Mouse (Mus musculus) forebrain, embryonic 15.5 days (tissue): ENCODE data around the gene Srek1. TPM values are rescaled to one million over a fixed set of nuclear protein-coding genes. Genes with fewer than 3 reads are reported as not detected.
A peak's percentile ranks its signal among the peaks of the same experiment; 100 is the strongest.

ENCODE experiments used
- ATAC-seq: fragments of 200-750 bp; cut with Nextera tagmentation; replicated peaks from 2 replicates; pipeline ENCODE4 v1.8.0; 2017; ENCODE audit warnings: mild to moderate bottlenecking, moderate TSS enrichment, moderate library complexity
- H3K27ac ChIP-seq: fragments of 300-500 bp; sonication (generic); replicated peaks from 2 replicates; pipeline ENCODE4 v1.5.1; 2015; ENCODE audit warnings: mild to moderate bottlenecking, inconsistent platforms
- H3K27me3 ChIP-seq: fragments of 300-500 bp; sonication (generic); 2 replicates; pipeline ENCODE4 v1.6.1; 2015; ENCODE audit warnings: inconsistent platforms
- H3K36me3 ChIP-seq: fragments of 300-500 bp; sonication (generic); 2 replicates; pipeline ENCODE4 v1.6.1; 2015; ENCODE audit warnings: mild to moderate bottlenecking, inconsistent platforms
- H3K4me1 ChIP-seq: fragments of 300-500 bp; sonication (generic); 2 replicates; pipeline ENCODE4 v1.6.1; 2015; ENCODE audit warnings: inconsistent platforms
- H3K4me2 ChIP-seq: fragments of 300-500 bp; sonication (generic); replicated peaks from 2 replicates; pipeline ENCODE4 v1.6.1; 2015; ENCODE audit warnings: mild to moderate bottlenecking, inconsistent platforms
- H3K4me3 ChIP-seq: fragments of 300-500 bp; sonication (generic); 2 replicates; pipeline ENCODE4 v1.5.1; 2015; ENCODE audit warnings: mild to moderate bottlenecking, inconsistent platforms
- H3K9ac ChIP-seq: fragments of 300-500 bp; sonication (generic); replicated peaks from 2 replicates; pipeline ENCODE4 v1.6.1; 2015; ENCODE audit warnings: mild to moderate bottlenecking, inconsistent platforms
- H3K9me3 ChIP-seq: fragments of 300-500 bp; sonication (generic); 2 replicates; pipeline ENCODE4 v1.6.1; 2016; ENCODE audit warnings: inconsistent platforms
- WGBS: fragments of 180-500 bp; shearing (Covaris S2); methylation state at CpG from one replicate; pipeline ENCODE4 v1.1.7; 2015; ENCODE audit warnings: mixed read lengths; 5-methylcytosine and 5-hydroxymethylcytosine counted together
- polyA plus RNA-seq: library from polyadenylated mRNA; unstranded; fragments of >200 nt; fragmentation: Nextera tagmentation; extraction: Ambion mirVana; gene quantifications from 2 replicates; pipeline ENCODE4 v1.2.1, GENCODE M21; 2015

The Srek1 gene
- polyA plus RNA-seq: 77.4 and 83.3 TPM in 2 replicates

DNA sequence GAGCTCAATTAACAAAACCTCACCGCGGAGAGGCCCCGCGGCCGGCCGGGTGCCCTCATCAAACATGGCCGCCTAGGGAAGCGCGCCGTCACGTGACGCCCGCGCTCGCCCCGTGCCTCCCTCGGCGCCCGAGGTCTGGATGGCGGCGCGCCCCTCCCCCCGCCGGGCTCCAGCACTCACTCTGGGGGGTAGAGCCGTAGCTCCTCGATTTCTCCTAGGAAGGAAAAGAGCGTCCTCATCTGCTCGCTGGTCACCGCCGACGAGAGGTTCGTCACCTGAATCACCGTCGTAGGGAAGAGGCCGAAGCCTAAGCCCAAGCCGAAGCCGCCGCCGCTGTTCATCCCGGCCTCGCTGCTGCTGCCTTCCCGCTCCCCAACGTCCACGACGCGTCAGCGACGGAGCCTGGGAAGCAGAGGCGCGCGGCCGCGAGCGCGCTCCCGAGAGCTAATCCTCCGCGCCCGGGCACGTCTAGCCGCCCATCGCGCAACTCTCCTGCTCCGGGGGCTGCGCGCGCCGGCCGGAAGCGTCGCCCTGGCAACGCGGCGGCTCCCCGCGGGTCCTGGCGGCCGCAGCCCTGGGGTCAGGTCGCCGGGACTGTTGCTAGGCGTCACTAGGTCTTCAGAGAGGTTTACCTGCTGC is at the start of gene Srek1:
Gene Srek1 (minus strand): TSS at position 490 of the 639 bp plus-strand sequence.
- Histone ChIP-seq H3K9me3 (no peaks in the 10 kb centered on the region), H3K9ac (peak within 1 kb of the TSS; percentile 73), H3K27ac (peak within 1 kb of the TSS; percentile 98), H3K4me1 (peaks cover 35% of the 10 kb centered on the region), H3K4me3 (peak within 1 kb of the TSS; percentile 62), H3K27me3 (no peaks in the 10 kb centered on the region), H3K36me3 (0 out of 2 replicates have a peak, but pooled peaks cover 4% of the 10 kb centered on the region), H3K4me2 (peak within 1 kb of the TSS; percentile 68)
- under 1% methylated on average over 81 of the region's 81 CpGs for WGBS
- ATAC-seq: peak; percentile 95

DNA sequence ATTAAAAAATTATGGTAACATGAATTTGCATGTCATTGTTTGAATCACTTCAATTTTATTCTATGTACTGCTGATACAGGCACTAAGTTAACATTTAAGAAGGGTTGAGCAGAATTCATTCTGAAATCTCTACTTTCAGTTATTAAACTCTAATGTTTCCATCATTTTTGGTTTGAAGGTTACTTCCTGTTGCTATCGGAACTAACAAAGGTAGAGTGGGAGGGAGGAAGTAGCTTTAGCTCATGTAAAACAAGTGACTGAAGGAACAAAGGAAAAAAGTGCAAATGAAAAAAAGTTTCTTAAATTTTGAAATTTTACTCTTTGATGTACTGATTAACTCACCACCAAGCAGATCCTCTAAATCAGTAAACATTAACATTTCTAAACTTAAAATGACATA is 47.9 kb upstream of the Srek1 start:
- 96% methylated on average over 1 of the region's 1 CpGs for WGBS
- no peaks in the 10 kb centered on the region for H3K4me1 ChIP-seq
- H3K27me3 ChIP-seq: no peaks in the 10 kb centered on the region

DNA sequence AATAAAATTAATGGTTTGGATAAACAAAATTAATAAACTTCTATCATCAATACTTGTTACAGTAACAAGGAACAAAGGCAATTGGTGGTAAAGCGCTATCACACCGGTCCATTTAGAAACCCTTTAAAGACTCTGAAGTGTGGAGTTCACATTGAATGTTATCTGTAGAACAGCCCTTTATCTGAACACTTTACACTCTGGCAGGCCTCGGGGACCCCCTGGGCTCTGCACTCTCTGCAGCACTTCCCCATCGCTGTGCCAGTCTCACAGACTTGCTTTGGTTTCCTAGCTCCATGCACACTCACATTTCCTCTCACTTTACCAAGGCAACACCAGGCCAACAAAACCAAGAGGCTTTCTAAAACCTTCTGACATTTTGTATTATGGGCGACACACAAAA is 45.0 kb upstream of the Srek1 start:
- H3K4me2 ChIP-seq: no peak overlapping the region
- H3K4me3 ChIP-seq: no peak overlapping the region
- H3K27me3 ChIP-seq: no peaks in the 10 kb centered on the region
- no peak overlapping the region for H3K27ac ChIP-seq
- peaks cover 5% of the 10 kb centered on the region for H3K36me3 ChIP-seq
- H3K9ac ChIP-seq: no peak overlapping the region
- no peaks in the 10 kb centered on the region for H3K4me1 ChIP-seq
- H3K9me3 ChIP-seq: no peaks in the 10 kb centered on the region
- 82% methylated on average over 5 of the region's 5 CpGs for WGBS
- no peak for ATAC-seq

More for the DNA sequence above, 47.9 kb upstream of the Srek1 start:
- Histone ChIP-seq H3K4me3 (no peak overlapping the region), H3K4me2 (no peak overlapping the region), H3K27ac (no peak overlapping the region), H3K9ac (no peak overlapping the region), H3K36me3 (peaks cover 5% of the 10 kb centered on the region), H3K9me3 (no peaks in the 10 kb centered on the region)
- ATAC-seq: no peak

DNA sequence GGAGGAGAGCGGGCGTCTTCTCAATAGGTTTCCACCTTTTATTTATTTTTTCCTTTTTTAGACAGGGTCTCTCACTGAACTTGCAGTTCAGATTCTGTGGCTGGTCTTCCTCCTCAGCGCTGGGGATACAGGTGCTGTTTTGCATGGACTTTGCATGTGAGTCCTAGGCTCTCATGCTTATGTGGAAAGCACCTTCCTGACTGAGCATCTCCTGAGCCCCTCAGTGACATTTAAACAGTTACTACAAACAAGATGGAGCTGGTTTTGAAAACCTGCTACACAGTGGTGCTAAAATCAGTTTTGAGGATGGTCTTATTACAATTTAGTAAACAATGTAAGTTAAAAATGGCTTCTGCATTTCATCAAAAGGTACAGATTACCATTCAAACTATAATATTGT is 43.5 kb upstream of the Srek1 start:
- H3K9ac ChIP-seq: no peak overlapping the region
- no peak overlapping the region for H3K27ac ChIP-seq
- no peak overlapping the region for H3K4me3 ChIP-seq
- H3K36me3 ChIP-seq: peaks cover 5% of the 10 kb centered on the region; the same call in 1 of the 2 replicates
- H3K27me3 ChIP-seq: no peaks in the 10 kb centered on the region
- H3K4me2 ChIP-seq: no peak overlapping the region
- no peak for ATAC-seq
- H3K4me1 ChIP-seq: no peaks in the 10 kb centered on the region
- no peaks in the 10 kb centered on the region for H3K9me3 ChIP-seq
- 91% methylated on average over 3 of the region's 3 CpGs for WGBS

DNA sequence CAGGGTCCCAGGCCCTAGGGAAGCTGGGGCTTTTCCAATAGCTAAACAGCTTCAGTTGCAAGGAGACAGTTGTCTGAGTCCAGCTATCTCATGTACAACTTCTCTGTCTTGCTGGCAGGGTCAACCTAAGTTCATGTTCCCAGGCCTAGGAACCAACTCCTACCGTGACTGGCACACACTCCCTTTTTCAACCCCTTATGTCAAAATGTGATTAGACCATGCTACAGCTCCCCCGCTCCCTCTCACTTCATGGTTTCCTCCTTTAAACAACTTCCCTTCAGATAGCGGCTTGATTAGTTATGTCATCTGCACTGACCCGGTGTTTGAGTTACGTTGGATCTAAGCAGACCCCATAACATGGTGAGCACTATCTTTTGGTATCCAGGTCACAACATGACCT is 33.1 kb upstream of the Srek1 start:
- 94% methylated on average over 5 of the region's 5 CpGs for WGBS
- no peaks in the 10 kb centered on the region for H3K36me3 ChIP-seq
- no peak for ATAC-seq
- H3K4me2 ChIP-seq: no peak overlapping the region
- no peaks in the 10 kb centered on the region for H3K27me3 ChIP-seq
- no peaks in the 10 kb centered on the region for H3K9me3 ChIP-seq
- H3K9ac ChIP-seq: no peak overlapping the region
- no peak overlapping the region for H3K4me3 ChIP-seq
- H3K27ac ChIP-seq: 0 out of 2 replicates have a peak overlapping the region, but pooled peaks have one; percentile 19
- peaks cover 35% of the 10 kb centered on the region for H3K4me1 ChIP-seq

DNA sequence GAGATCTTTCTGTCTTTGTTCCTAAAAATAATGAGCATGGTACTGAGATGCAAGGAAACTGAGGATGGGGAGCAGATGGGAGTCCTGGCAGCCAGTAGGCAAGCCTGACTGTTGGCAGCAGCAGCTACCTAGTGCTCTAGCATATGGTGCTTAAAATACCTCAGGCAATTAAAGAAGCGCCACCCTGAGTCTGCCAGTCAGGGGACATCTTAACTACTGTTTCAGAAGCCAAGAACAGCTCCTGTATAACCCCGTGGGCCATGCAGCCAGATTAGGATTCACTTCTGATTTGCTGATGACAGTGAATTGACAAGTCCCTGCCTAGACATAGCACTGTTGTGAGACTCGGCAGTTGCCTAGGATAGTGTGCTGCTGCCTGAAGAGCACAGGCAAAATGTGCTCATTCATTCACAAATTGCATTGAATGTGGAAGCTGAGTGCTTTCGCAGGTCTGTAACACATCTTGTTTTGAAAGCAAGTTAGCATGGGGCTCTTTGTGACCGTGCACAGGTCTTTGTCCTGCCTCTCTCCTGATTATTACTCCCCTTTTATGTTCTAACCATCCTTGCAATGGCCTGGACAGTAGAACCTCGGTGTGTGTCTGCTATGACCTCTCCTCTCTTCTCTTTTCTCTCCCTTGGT is 31.9 kb upstream of the Srek1 start:
- Histone ChIP-seq H3K27ac (peak overlapping the region; percentile 87), H3K4me1 (peaks cover 35% of the 10 kb centered on the region), H3K9ac (no peak overlapping the region), H3K9me3 (no peaks in the 10 kb centered on the region), H3K4me3 (no peak overlapping the region), H3K36me3 (no peaks in the 10 kb centered on the region), H3K27me3 (no peaks in the 10 kb centered on the region), H3K4me2 (0 out of 2 replicates have a peak overlapping the region, but pooled peaks have one; percentile 3)
- peak; percentile 96 for ATAC-seq
- WGBS: 8% methylated on average over 6 of the region's 6 CpGs

DNA sequence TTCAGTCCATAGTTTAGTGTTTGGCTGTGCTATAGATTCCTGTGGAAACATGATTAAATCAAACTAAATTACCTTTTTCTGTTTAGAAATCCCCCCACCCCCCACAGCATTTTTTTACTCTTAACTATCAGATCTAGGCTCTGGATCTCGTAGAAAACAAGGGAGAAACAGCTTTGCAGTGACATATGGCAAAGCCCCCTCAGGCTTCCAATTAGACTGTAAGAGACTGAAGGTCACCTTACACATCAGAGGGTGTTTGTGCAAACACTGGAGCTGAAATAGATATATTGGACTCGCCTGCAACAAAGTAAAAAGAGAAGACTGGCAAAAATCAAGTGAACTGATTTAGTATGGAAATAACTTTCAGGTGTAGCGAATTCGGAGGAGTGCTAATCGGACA is 29.3 kb upstream of the Srek1 start:
- Histone ChIP-seq H3K9me3 (no peaks in the 10 kb centered on the region), H3K4me3 (no peak overlapping the region), H3K4me2 (no peak overlapping the region), H3K4me1 (peaks cover 35% of the 10 kb centered on the region), H3K9ac (no peak overlapping the region), H3K27me3 (no peaks in the 10 kb centered on the region), H3K36me3 (no peaks in the 10 kb centered on the region), H3K27ac (no peak overlapping the region; the same call in 1 of the 2 replicates)
- WGBS: 51% methylated on average over 5 of the region's 5 CpGs
- ATAC-seq: no peak

DNA sequence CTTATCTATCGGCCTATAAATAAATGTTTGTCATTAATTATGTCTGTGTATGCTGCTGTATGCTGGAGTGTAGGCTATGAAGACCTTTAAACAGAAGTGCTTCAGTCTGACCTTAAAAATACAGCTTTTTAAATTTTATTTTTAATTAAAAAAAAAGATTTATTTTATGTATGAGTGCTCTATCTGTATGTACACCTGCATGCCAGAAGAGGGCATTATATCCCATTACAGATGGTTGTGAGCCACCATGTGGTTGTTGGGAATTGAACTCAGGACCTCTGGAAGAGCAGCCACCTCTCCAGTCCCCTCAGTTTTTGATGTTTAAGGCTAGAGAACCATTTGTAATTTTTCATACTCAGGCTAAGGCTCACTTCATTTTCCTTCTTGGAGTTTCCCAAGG is 26.6 kb upstream of the Srek1 start:
- H3K4me3 ChIP-seq: no peak overlapping the region
- 96% methylated on average over 1 of the region's 1 CpGs for WGBS
- no peak overlapping the region for H3K9ac ChIP-seq
- H3K4me1 ChIP-seq: peaks cover 18% of the 10 kb centered on the region
- H3K9me3 ChIP-seq: no peaks in the 10 kb centered on the region
- H3K4me2 ChIP-seq: no peak overlapping the region
- no peak overlapping the region for H3K27ac ChIP-seq
- ATAC-seq: no peak
- no peaks in the 10 kb centered on the region for H3K27me3 ChIP-seq
- H3K36me3 ChIP-seq: no peaks in the 10 kb centered on the region

DNA sequence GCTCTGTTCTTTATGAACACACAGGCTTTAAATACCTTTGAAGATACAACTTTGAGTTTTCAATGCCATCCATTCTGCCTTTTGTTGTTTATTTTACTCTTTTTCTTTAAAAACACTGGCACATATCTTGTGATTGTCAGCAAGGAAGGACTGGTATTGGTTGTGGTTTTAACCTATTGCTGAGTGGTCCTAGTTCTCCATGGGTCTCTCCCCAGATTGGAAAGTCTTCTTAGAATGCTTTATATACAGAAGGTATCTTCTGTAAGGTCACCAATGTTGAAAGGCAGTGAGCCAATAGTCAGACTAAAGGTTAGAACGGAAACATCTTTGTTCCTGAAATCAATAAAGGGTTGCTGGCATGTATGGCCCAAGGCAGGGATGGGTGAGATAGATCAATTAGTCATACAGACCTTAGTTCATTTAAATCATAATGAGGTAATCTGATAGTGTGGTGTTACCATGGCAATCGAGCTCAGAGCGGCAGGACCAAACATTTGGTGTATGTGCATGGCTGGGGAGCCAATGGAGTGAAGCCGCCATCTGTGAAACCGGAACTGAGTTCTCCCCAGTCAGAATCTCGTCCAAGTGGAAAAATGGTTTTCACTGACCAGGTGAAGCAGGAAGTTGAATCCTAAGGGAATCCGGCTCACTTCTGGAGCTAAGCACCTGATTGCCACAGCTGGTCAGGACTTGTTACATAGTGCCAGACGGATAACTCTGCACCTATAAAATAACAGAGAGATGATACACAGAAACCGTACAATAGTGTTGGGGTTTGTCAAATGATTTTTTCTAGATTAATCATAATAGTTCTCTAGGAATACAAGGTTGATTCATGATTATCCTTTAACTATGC is 20.5 kb upstream of the Srek1 start:
- H3K9me3 ChIP-seq: no peaks in the 10 kb centered on the region
- H3K4me1 ChIP-seq: peaks cover 5% of the 10 kb centered on the region; the same call in 1 of the 2 replicates
- H3K27me3 ChIP-seq: no peaks in the 10 kb centered on the region
- no peak overlapping the region for H3K4me3 ChIP-seq
- no peak overlapping the region for H3K9ac ChIP-seq
- no peak overlapping the region for H3K4me2 ChIP-seq
- no peak overlapping the region for H3K27ac ChIP-seq
- peak; percentile 79 for ATAC-seq
- 57% methylated on average over 9 of the region's 9 CpGs for WGBS
- H3K36me3 ChIP-seq: no peaks in the 10 kb centered on the region

DNA sequence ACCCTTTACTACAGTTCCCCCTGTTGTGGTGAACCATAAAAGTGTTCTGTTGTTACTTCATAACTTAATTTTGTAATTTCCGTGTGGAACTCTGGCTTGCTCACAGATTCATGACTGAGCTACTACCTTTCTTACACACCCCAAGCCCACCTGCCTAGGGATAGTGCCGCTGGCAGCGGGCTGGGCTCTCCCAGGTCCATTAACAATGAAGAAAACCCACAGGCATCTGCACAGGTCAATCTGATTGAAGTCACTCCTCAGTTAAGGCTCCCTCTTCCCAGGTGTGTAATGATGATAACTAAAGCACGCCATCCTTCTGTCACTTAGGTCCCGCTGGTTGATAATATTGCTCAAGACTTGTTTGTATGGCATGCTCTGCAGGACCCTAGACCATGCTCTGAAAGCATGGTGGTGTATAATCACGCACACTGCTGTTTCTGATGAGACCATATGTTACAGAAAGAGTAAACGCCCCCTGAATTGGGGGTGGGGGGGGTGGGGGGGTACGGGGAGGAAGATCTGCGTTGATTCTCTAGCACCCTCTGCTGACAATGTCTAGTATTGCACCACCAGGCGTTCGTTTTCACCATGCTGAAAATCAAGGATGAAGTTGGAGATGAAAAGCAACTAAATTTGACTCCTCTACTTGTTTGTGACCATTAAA is 5.6 kb upstream of the Srek1 start:
- H3K27me3 ChIP-seq: no peaks in the 10 kb centered on the region
- H3K9ac ChIP-seq: no peak overlapping the region
- H3K36me3 ChIP-seq: no peaks in the 10 kb centered on the region
- H3K27ac ChIP-seq: no peak overlapping the region
- no peaks in the 10 kb centered on the region for H3K9me3 ChIP-seq
- H3K4me3 ChIP-seq: no peak overlapping the region
- peak; percentile 59 for ATAC-seq
- WGBS: 34% methylated on average over 11 of the region's 11 CpGs
- H3K4me1 ChIP-seq: peaks cover 7% of the 10 kb centered on the region; the same call in 1 of the 2 replicates
- no peak overlapping the region for H3K4me2 ChIP-seq

DNA sequence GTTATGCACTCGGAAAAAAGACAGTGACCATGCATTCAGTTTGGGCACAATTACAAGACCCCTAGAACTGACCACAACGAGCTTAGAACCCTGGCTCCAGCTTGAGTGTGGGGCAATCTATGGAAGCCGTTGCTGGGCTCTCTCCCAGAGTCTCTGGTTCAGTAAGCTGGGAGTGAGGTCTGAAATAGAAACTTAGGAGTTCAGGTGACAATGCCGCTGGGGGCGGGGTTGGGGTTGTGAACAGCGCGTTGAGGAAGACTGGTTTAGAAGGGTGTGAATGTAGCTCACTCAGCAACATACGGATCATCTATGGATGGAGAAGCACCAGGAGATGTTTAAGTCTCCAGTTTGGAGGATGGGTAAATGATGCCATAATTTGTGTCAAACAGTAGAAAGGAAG is 2.7 kb upstream of the Srek1 start:
- 79% methylated on average over 8 of the region's 8 CpGs for WGBS
- Histone ChIP-seq H3K9ac (no peak overlapping the region), H3K4me1 (peaks cover 21% of the 10 kb centered on the region), H3K36me3 (no peaks in the 10 kb centered on the region), H3K4me3 (no peak overlapping the region), H3K9me3 (no peaks in the 10 kb centered on the region), H3K4me2 (no peak overlapping the region), H3K27me3 (no peaks in the 10 kb centered on the region), H3K27ac (no peak overlapping the region)
- no peak for ATAC-seq
